Mouse (Mus musculus) testis, adult 2 months (tissue): Measurements from ENCODE around the gene Egln2.

Experiments
- CTCF ChIP-seq: fragments of 200-500 bp; IDR thresholded peaks from 2 replicates; pipeline ENCODE4 v1.5.1; 2012; ENCODE audit warnings: low read depth, mild to moderate bottlenecking, inconsistent platforms, low read length, moderate library complexity; ENCODE audit not compliant: control insufficient read depth, insufficient read depth, insufficient replicate concordance
- POLR2A ChIP-seq: fragments of 200-500 bp; IDR thresholded peaks from 2 replicates; pipeline ENCODE4 v1.6.1; 2012; ENCODE audit warnings: low read depth, mild to moderate bottlenecking, inconsistent platforms, low read length, moderate library complexity; ENCODE audit not compliant: control insufficient read depth

DNA sequence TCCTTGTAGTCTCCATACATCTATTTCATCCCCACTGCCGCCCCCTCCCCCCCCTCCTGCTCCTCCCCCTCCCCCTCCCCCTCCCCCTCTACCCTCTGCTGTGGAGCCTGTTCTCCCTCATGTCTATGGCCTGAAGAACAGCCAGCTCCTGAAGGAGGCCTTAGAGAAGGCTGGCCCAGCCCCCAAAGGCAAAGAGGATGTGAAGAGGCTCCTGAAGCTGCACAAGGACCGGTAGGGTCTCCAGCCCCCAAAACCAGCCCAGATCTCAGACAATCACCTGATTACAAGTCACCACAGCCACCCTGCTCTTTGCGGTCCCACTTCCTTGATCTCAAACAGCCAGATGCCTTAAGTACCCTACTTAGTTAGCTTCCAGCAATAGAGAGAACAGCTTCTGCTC, 30.5 kb upstream of the Egln2 start:
- TF ChIP-seq CTCF, result no peak
- TF ChIP-seq POLR2A, result no peak
